Mouse (Mus musculus): Measurements from ENCODE around the gene Galnt18. TPM values are rescaled to one million over a fixed set of nuclear protein-coding genes. Genes with fewer than 3 reads are reported as not detected.

Gene Galnt18
- polyA plus RNA-seq, 1 experiment from 2014 or later, result 5.2 TPM

DNA sequence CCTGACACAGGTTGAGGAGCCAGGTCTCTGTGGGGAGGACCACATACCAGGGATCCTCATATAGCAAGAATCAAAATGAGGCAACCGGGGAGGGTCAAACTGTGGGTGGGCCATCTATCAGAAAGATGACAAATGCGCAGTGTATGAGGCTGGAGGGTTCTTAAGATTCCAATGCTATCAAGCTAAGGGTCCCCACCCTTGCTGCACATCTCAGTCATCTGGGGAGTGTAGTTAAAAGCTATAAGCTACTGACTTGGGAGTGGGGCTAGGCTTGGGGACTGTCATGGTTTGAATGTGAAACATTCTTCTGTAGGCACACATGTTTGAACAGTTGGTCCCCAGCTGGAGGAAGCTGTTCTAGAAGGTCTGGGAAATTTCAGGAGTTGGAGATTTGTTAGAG is 288.2 kb downstream of the Galnt18 start:
- Histone ChIP-seq H3K27ac (ENCODE audit: low read depth, low read length) (no peak overlapping the region), H3K36me3 (ENCODE audit: control insufficient read depth, insufficient read depth, low read length) (no peaks in the 10 kb centered on the region), H3K9me3 (ENCODE audit: control insufficient read depth, low read length) (no peaks in the 10 kb centered on the region), H3K4me1 (replicated peaks; ENCODE audit: control insufficient read depth, insufficient read depth, low read length) (no peaks in the 10 kb centered on the region), H3K4me3 (ENCODE audit: low read depth, low read length) (no peak overlapping the region), H3K27me3 (ENCODE audit: control insufficient read depth, insufficient read depth, low read length) (no peaks in the 10 kb centered on the region), H3K4me2 (replicated peaks; ENCODE audit: low read depth, low read length) (no peak overlapping the region), H3K9ac (ENCODE audit: low read depth, low read length) (no peak overlapping the region)
- no peak for ATAC-seq (ENCODE audit: low FRiP score)
- 86% methylated on average over 2 of the region's 2 CpGs for WGBS
- DNase-seq (ENCODE audit: low spot score), result no peak

DNA sequence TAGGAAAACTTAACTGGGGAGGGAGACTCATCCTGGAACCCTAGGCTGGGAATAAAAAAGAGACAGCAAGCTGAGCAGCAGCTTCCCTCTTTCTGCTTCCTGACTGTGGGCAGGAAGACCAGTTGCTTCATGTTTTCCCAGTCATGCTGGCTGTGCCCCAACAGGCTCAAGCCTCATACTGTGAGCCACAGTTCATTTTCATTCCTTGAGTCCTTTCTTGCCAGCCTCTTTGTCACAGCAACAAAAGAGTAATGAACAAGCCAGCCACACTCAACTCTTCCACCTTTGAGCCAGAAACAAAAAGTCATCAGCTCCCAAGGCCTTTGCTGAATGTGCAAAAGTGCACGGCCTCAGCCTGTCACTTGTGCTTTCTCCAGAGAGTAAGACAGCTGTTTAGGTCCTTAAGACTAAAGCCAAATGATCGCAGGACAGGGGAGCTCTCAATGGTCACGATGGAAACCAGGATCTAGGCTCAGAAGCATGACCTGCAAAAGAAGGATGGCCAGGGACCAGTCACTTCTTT is 292.9 kb downstream of the Galnt18 start:
- no peaks in the 10 kb centered on the region for H3K4me1 ChIP-seq (replicated peaks; ENCODE audit: control insufficient read depth, insufficient read depth, low read length)
- H3K4me2 ChIP-seq (replicated peaks; ENCODE audit: low read depth, low read length), result no peak overlapping the region
- H3K27me3 ChIP-seq (ENCODE audit: control insufficient read depth, insufficient read depth, low read length), result no peaks in the 10 kb centered on the region
- WGBS, result 27% methylated on average over 3 of the region's 3 CpGs
- DNase-seq (ENCODE audit: low spot score) (peak; percentile 4), ATAC-seq (ENCODE audit: low FRiP score) (no peak)
- H3K4me3 ChIP-seq (ENCODE audit: low read depth, low read length), result no peak overlapping the region
- H3K9ac ChIP-seq (ENCODE audit: low read depth, low read length), result no peak overlapping the region
- no peaks in the 10 kb centered on the region for H3K36me3 ChIP-seq (ENCODE audit: control insufficient read depth, insufficient read depth, low read length)
- H3K9me3 ChIP-seq (ENCODE audit: control insufficient read depth, low read length), result no peaks in the 10 kb centered on the region
- no peak overlapping the region for H3K27ac ChIP-seq (ENCODE audit: low read depth, low read length)

DNA sequence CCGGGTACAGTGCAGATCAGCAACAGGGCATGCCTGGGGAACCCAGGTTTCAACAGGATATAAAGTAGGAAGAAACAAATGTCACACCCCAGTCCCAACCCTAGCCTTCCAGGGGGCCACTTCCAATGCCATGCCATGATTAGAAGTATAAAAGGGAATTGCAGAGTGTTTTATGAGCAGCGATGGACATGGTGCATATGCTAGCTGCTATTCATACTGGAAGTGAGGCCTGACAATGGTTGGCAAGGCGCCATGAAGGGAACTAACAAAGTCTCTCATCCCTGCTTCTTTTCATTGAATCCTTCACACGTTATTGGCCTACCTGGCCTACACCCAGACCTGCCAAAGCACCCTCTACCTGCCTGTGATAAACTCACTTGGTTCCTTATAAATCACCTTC is 295.9 kb downstream of the Galnt18 start:
- H3K27me3 ChIP-seq (ENCODE audit: control insufficient read depth, insufficient read depth, low read length), result no peaks in the 10 kb centered on the region
- 83% methylated on average over 4 of the region's 4 CpGs for WGBS
- no peaks in the 10 kb centered on the region for H3K4me1 ChIP-seq (replicated peaks; ENCODE audit: control insufficient read depth, insufficient read depth, low read length)
- no peak overlapping the region for H3K4me3 ChIP-seq (ENCODE audit: low read depth, low read length)
- no peak overlapping the region for H3K9ac ChIP-seq (ENCODE audit: low read depth, low read length)
- ATAC-seq (ENCODE audit: low FRiP score) (no peak), DNase-seq (ENCODE audit: low spot score) (no peak)
- no peaks in the 10 kb centered on the region for H3K9me3 ChIP-seq (ENCODE audit: control insufficient read depth, low read length)
- no peaks in the 10 kb centered on the region for H3K36me3 ChIP-seq (ENCODE audit: control insufficient read depth, insufficient read depth, low read length)
- no peak overlapping the region for H3K4me2 ChIP-seq (replicated peaks; ENCODE audit: low read depth, low read length)
- no peak overlapping the region for H3K27ac ChIP-seq (ENCODE audit: low read depth, low read length)

DNA sequence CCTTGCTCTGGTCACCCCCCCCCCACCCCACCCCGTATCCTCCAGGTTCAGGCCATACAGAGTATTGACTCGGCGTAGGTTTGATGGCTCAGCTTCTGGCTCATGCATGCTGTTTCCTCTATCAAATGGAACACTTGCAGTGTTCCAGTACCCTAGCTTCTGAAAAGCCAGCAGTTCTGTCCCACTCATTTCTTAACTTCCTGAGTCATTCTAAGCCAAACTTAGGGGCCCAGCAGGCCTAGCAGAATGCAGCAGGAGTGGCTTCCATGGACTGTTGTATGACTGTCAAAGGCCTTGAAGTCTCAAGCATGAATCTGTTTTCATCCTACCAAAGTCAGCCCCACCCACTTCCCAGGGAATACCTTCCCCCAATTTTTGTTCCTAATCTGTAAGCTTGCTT is 296.5 kb downstream of the Galnt18 start:
- 100% methylated on average over 3 of the region's 3 CpGs for WGBS
- Histone ChIP-seq H3K4me2 (replicated peaks; ENCODE audit: low read depth, low read length) (no peak overlapping the region), H3K27ac (ENCODE audit: low read depth, low read length) (no peak overlapping the region), H3K4me3 (ENCODE audit: low read depth, low read length) (no peak overlapping the region), H3K36me3 (ENCODE audit: control insufficient read depth, insufficient read depth, low read length) (no peaks in the 10 kb centered on the region), H3K4me1 (replicated peaks; ENCODE audit: control insufficient read depth, insufficient read depth, low read length) (no peaks in the 10 kb centered on the region), H3K9ac (ENCODE audit: low read depth, low read length) (no peak overlapping the region), H3K9me3 (ENCODE audit: control insufficient read depth, low read length) (no peaks in the 10 kb centered on the region), H3K27me3 (ENCODE audit: control insufficient read depth, insufficient read depth, low read length) (no peaks in the 10 kb centered on the region)
- ATAC-seq (ENCODE audit: low FRiP score), result no peak
- no peak for DNase-seq (ENCODE audit: low spot score)

DNA sequence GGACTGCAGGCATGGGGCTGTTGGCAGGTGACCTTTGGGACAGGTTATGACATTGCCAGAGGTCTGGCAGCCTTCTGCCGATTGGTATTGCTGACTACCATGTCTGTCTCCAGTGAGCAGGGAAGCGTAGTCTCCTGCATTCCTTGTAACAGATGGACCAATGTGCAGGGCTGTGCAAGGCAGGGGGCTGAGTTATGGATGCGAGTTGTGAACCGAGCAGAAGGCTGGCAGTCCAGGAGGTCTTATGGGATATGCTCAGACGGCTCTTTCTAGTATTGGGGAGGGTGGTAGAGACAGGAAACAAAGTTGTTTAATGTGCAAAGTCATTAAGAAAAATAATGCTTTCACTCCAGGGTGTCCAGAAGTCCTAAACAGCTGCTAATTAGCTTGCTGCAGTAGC is 312.1 kb downstream of the Galnt18 start:
- Histone ChIP-seq H3K4me1 (replicated peaks; ENCODE audit: control insufficient read depth, insufficient read depth, low read length) (no peaks in the 10 kb centered on the region), H3K27me3 (ENCODE audit: control insufficient read depth, insufficient read depth, low read length) (no peaks in the 10 kb centered on the region), H3K27ac (ENCODE audit: low read depth, low read length) (no peak overlapping the region), H3K9me3 (ENCODE audit: control insufficient read depth, low read length) (no peaks in the 10 kb centered on the region), H3K36me3 (ENCODE audit: control insufficient read depth, insufficient read depth, low read length) (no peaks in the 10 kb centered on the region), H3K4me2 (replicated peaks; ENCODE audit: low read depth, low read length) (no peak overlapping the region), H3K9ac (ENCODE audit: low read depth, low read length) (no peak overlapping the region), H3K4me3 (ENCODE audit: low read depth, low read length) (no peak overlapping the region)
- WGBS, result 65% methylated on average over 5 of the region's 5 CpGs
- ATAC-seq (ENCODE audit: low FRiP score) (no peak), DNase-seq (ENCODE audit: low spot score) (no peak)

DNA sequence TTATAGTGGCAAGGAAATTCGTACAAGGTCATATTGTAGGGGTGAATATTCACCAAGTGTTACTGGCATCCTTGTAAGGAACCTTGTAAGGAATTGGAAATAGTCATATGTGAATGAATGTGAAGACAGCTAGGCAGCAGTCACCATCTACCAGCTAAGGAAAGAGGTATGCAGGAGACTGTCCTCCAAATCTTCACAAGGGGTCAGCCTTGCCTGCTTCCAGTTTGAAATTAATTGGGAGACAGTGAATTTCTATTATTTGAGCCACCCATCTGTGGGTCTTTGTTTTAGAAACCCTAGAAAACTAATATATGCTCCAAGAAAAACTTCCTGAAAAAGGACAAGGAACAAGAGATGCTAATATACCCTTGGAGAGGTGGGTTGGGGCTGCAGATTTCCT is 313.1 kb downstream of the Galnt18 start:
- Histone ChIP-seq H3K4me3 (ENCODE audit: low read depth, low read length) (no peak overlapping the region), H3K9ac (ENCODE audit: low read depth, low read length) (no peak overlapping the region), H3K36me3 (ENCODE audit: control insufficient read depth, insufficient read depth, low read length) (no peaks in the 10 kb centered on the region), H3K4me1 (replicated peaks; ENCODE audit: control insufficient read depth, insufficient read depth, low read length) (no peaks in the 10 kb centered on the region), H3K27me3 (ENCODE audit: control insufficient read depth, insufficient read depth, low read length) (no peaks in the 10 kb centered on the region), H3K27ac (ENCODE audit: low read depth, low read length) (no peak overlapping the region), H3K4me2 (replicated peaks; ENCODE audit: low read depth, low read length) (no peak overlapping the region), H3K9me3 (ENCODE audit: control insufficient read depth, low read length) (no peaks in the 10 kb centered on the region)
- 88% methylated on average over 1 of the region's 1 CpGs for WGBS
- no peak for DNase-seq (ENCODE audit: low spot score)
- ATAC-seq (ENCODE audit: low FRiP score), result no peak

DNA sequence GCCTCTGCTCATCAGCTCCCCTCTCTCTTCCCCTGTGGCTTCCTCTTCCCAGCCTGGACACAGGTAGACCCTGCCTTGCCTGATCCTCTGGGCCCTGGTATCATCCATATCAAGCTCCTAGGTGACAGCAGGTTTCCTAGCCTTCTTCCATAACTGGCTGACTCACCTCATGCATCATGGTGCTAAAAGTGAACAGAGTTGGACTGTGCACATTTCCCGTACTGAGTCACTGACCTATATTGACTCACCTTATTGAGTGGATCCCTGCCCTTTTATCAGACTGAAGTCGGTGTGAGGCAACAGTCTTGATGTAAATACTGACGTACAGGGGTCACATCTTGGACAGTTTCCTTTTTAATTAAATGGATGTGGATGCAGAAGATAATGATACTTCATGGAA is 313.7 kb downstream of the Galnt18 start:
- no peak overlapping the region for H3K4me3 ChIP-seq (ENCODE audit: low read depth, low read length)
- H3K9ac ChIP-seq (ENCODE audit: low read depth, low read length), result no peak overlapping the region
- H3K4me2 ChIP-seq (replicated peaks; ENCODE audit: low read depth, low read length), result no peak overlapping the region
- H3K9me3 ChIP-seq (ENCODE audit: control insufficient read depth, low read length), result no peaks in the 10 kb centered on the region
- H3K36me3 ChIP-seq (ENCODE audit: control insufficient read depth, insufficient read depth, low read length), result no peaks in the 10 kb centered on the region
- no peak for ATAC-seq (ENCODE audit: low FRiP score)
- no peak for DNase-seq (ENCODE audit: low spot score)
- H3K4me1 ChIP-seq (replicated peaks; ENCODE audit: control insufficient read depth, insufficient read depth, low read length), result no peaks in the 10 kb centered on the region
- WGBS, result 92% methylated on average over 3 of the region's 3 CpGs
- H3K27me3 ChIP-seq (ENCODE audit: control insufficient read depth, insufficient read depth, low read length), result no peaks in the 10 kb centered on the region
- no peak overlapping the region for H3K27ac ChIP-seq (ENCODE audit: low read depth, low read length)

DNA sequence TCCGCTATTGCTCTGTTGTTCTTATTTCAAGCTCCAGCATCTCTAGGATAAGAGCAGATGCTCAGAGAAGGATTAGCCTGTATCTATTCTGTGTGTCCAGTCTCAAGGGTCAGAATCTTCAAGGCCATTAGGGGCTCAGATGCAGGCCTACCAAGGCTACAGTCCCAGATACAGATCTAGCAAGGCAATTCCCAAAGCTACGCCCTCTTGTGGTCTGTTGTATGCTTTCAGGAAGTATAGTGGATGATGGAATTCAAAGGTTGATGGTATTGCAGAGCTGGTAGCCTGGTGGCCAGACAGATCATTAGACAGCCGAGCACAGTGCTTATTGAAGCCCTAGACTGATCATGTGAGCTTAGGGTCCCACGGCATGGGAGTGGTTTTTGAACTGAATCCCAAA is 320.1 kb downstream of the Galnt18 start:
- ATAC-seq (ENCODE audit: low FRiP score) (no peak), DNase-seq (ENCODE audit: low spot score) (no peak)
- no peaks in the 10 kb centered on the region for H3K36me3 ChIP-seq (ENCODE audit: control insufficient read depth, insufficient read depth, low read length)
- no peaks in the 10 kb centered on the region for H3K9me3 ChIP-seq (ENCODE audit: control insufficient read depth, low read length)
- 86% methylated on average over 4 of the region's 4 CpGs for WGBS
- no peaks in the 10 kb centered on the region for H3K27me3 ChIP-seq (ENCODE audit: control insufficient read depth, insufficient read depth, low read length)
- no peak overlapping the region for H3K9ac ChIP-seq (ENCODE audit: low read depth, low read length)
- H3K27ac ChIP-seq (ENCODE audit: low read depth, low read length), result no peak overlapping the region
- no peak overlapping the region for H3K4me2 ChIP-seq (replicated peaks; ENCODE audit: low read depth, low read length)
- H3K4me3 ChIP-seq (ENCODE audit: low read depth, low read length), result no peak overlapping the region
- no peaks in the 10 kb centered on the region for H3K4me1 ChIP-seq (replicated peaks; ENCODE audit: control insufficient read depth, insufficient read depth, low read length)

DNA sequence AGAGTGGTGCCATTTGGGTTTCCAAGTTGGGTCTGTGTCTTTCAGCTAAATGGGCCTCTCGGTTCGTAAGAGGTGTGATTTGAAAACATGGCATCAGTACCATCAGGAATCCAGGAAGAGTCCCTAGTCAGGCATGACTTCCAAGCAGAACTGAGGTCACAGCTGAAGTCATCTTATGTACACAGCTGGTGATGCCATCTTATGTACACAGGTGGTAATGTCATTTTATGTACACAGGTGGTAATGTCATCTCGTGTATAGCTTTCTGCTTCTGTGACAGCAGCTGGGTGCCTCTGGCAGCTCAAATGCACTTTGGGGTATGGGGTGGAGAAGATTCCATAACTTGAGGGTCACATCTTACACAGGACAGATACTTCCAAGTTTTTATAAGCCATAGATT is 323.8 kb downstream of the Galnt18 start:
- H3K9me3 ChIP-seq (ENCODE audit: control insufficient read depth, low read length), result no peaks in the 10 kb centered on the region
- WGBS, result 67% methylated on average over 3 of the region's 3 CpGs
- no peaks in the 10 kb centered on the region for H3K27me3 ChIP-seq (ENCODE audit: control insufficient read depth, insufficient read depth, low read length)
- H3K27ac ChIP-seq (ENCODE audit: low read depth, low read length), result no peak overlapping the region
- no peaks in the 10 kb centered on the region for H3K36me3 ChIP-seq (ENCODE audit: control insufficient read depth, insufficient read depth, low read length)
- ATAC-seq (ENCODE audit: low FRiP score), result no peak
- DNase-seq (ENCODE audit: low spot score), result no peak
- H3K9ac ChIP-seq (ENCODE audit: low read depth, low read length), result no peak overlapping the region
- H3K4me2 ChIP-seq (replicated peaks; ENCODE audit: low read depth, low read length), result no peak overlapping the region
- no peak overlapping the region for H3K4me3 ChIP-seq (ENCODE audit: low read depth, low read length)
- H3K4me1 ChIP-seq (replicated peaks; ENCODE audit: control insufficient read depth, insufficient read depth, low read length), result no peaks in the 10 kb centered on the region
